Mouse (Mus musculus) adrenal gland, adult 2 months (tissue): Measurements from ENCODE around the gene Kat5. TPM values are rescaled to one million over a fixed set of nuclear protein-coding genes. Genes with fewer than 3 reads are reported as not detected.

Experiments
- DNase-seq: peaks from one replicate; pipeline ENCODE4 v3.0.0; 2021
- polyA plus RNA-seq: library from polyadenylated mRNA; depleted of rRNA; stranded (reverse); fragments of >200 nt; gene quantifications from 2 replicates; pipeline ENCODE4 v1.2.3, GENCODE M21; 2012
- total RNA-seq, 2 experiments: library from RNA; stranded (reverse); gene quantifications; 2 replicates each; pipeline ENCODE4 v1.2.3; 2021

Gene Kat5
- total and polyA plus RNA-seq, 3 experiments: 54.1 to 76.9 (median 75.5) TPM

DNA sequence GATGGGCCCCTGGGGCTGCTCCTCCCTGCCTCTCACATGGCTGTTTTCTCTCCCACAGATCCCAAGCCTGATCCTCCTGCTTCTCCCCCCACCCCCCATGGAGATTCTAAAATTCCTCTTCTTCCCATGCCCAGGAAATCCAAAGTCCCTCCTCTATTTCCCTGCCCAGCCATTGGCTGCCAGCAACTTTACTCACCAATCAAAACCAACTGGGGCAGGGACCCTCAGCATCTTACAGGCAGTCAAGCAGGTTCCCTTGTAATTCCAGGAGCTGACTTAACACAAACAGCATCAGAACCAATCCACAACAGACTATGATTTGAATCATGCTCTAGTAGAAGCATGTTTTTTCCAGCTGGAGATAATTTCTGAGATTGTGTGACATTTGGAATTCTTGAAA is 19.9 kb upstream of the Kat5 start:
- DNase-seq: no peak

DNA sequence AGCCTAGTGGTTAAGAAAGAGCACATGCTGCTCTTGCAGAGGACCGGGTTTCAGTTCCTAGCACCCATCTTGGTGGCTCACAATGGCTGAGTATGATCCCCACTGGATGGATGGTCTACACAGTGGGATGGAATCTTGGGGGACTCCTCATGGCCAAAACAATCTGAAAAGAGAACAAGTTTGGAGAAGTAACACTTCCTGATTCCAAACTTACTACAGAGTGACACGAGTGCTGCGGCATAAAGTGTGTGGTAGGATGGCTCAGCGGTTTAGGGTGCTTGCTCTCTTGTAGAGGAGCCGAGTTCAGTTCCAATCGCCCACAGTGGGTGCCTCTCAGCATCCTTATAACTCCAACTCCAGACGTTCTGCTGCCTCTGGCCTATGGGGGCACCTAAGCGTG is 15.3 kb upstream of the Kat5 start:
- no peak for DNase-seq

DNA sequence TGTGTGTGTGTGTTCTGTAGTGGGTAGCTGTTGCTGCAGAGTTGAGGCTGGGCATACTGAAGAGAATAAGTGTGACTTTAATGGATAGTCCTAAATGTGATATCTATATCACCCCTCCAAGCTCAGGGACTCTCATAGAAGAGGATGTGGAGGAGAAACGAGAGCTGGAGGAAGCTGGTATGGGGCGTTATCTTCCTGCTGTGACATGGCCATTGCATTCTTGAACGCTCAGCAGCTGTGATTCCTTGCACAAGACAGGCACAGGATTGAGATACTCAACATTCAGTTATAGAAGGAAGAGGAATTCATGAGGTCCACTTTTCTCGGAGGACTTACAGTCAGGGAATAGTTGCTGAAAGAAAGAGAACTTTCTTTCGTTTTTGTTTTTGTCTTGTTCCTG is 11.8 kb upstream of the Kat5 start:
- no peak for DNase-seq

DNA sequence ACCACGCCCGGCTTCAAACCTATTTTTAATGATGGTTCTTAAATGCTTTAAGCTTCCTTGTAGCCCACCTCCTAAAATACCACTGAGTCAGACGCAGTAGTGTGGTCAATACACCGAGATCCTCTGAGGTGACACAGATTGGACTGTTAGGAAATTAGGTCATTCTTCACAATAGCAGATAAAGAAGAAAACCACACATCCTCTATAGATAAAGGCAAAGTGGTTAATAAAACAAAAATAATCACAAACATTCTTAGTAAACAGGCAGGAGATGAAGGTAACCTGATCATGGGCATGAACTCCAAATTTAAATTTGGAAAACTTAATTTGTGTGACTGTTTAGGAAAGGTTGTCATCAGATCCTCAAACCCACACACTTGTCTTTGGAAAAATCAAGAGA is 10.0 kb upstream of the Kat5 start:
- DNase-seq: no peak

DNA sequence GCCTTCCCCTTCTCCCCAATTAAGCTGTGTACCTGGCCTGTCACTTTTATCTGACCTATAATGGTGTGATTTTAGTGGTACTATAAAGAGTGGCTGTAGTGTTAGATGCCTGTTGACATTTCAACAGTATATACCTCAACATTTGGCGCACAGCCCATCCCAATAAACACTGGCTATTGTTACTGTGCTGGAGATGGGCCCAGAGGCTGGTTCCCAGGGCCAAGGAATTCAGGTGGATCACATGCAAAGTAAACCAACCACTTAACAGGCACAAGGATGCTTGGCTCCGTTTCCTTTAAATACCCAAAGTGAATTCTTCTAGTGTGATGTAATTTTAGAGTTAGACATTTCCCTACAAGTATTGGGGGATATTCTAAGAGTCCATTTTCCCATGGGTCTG is 4.9 kb upstream of the Kat5 start:
- no peak for DNase-seq

DNA sequence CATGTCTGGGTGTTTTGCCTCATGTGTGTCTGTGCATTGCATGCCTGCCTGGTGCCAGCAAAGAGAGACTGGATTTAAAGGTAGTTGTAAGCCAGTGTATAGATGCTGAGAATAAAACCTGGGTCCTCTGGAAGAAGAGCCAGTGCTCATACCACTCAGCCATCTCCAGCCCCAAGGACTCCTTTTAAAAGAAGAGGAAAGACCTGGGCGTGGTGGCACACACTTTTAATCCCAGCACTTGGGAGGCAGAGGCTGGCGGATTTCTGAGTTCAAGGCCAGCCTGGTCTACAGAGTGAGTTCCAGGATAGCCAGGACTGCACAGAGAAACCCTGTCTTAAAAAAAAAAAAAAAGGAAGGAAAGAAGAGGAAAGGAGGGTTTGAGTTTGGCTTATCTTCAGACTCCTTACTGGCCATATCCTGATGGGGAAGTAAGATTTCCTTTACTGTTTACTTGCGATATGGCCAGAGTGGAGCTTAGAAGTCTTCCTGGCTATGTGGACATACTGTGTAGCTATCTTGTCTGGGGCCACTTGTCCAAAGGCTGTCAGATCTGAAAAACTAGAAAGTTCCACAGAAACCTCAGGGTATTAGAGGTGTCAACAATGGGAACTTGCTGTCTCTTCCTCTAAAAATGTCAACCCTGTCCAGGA is 2.9 kb upstream of the Kat5 start:
- no peak for DNase-seq

DNA sequence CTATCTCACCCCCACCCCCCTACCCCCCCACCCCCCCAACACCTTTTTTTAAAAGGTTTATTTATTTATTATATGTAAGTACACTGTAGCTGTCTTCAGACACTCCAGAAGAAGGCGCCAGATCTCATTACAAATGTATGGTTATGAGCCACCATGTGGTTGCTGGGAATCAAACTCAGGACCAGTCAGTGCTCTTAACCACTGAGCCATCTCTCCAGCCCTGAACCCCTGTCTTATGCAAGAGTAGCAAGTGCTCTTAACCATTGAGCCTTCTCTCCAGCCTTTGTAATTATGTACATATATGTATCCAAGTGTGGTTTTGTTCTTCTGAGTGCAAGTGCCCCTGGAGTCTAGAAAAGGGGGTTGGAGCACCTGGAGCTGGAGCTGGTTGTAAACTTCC is 1.9 kb upstream of the Kat5 start:
- DNase-seq: no peak

DNA sequence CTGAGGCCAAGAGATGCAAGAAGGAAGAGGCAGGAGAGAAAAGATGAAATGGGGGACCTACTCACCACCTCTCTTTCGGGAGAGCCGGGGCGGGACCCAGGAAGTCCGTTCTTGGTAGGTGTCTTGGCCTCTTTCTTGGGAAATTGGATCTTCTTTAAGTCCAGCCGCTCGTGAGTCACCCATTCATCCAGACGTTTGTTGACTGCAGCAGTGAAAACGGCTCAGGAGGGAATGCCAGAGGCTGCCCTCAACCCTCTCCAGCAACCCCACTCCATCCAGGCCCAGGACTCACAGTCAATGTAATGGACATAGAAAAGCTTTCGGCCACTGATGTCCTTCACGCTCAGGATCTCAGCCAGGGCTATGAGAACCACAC is 878 bp downstream of the Kat5 start:
- DNase-seq: no peak

DNA sequence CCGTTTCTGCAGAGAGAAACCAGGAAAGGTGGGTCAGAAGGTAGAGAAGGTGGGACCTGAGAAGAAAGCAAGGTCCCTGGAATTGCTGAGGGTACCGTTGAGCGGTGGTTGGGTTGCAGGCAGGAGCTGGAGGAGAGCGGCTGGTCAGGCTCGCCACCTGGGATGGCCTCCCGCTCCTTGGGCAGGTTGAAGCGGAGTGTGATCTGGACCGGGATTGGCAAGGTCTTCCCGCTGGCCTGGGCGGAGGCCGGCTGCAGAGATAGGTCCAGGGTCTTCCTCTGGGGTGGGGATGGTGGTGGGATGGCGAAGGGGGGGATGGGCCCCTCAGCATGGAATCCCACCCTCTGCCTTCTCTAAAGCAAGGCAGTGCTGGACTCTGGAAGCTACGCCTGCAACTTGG is 1.3 kb downstream of the Kat5 start:
- no peak for DNase-seq

DNA sequence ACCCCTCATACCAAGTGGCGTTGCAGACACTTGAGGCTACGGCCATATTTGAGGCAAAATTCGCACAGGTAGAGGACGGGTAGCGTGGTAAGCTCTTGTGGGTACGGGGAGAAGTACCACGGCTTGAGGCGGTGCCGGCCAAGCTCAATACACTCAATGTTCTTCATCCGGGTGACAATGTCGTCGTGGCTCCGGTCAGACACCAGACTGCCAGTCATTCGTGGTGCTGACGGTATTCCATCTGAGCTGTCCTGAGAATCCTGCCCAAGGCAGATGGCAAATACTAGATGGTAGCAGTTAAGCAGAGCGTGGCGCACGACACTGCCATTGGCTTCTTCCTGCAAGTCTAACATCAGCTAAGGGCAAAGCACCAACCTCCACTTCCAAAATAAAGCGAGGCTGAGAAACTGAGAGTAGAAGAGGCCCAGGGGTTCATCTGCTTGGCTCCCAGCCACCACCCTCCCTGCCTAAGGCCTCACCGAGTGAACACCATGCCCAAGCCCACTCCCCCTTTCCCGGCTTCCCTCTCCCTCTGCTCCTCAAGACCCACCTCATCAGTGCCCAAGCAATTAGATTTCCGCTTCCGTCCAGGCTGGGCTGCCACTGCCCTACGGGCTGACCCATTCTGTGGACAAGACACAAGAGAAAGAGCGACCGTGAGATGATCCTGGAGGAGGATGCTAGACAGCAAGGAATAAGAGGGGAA is 2.2 kb downstream of the Kat5 start:
- no peak for DNase-seq

DNA sequence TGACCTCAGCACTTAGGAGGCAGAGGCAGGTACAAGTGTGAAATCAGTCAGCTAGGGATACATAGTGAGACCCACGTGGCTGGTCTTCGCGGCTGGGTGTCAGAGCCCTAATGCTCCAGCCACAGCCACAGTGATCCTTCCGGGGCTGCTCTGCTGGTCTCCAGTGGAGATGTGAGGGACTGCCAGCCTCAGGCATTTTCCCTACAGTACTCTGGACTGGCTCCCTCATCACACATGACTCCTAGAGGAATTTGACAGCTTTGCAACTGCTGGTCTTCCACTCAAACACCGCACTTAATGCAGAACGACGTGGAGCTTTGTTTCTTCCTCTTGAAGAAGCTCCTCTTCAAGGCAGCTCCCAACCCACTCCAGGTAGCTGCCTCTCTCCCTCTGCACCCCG is 3.8 kb downstream of the Kat5 start:
- no peak for DNase-seq

DNA sequence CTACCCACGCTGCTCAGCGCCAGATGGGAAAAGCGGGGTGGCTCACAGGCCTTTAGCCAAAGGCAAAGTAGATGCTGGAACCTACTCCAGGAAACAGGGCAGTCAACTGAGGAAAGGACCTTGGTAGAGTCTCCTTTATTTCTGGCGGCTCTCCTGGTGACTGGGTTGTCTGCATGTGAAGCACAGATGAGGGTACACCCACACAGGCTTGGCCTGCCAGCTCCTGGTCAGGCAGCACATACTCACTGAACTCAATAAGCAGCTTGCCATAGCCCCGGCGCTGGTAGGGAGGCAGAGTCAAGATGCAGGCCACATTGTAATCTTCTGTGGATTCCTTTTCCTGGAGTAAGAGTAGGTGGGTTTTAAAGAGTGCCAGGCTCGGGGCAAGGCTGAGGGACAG is 4.9 kb downstream of the Kat5 start:
- no peak for DNase-seq

DNA sequence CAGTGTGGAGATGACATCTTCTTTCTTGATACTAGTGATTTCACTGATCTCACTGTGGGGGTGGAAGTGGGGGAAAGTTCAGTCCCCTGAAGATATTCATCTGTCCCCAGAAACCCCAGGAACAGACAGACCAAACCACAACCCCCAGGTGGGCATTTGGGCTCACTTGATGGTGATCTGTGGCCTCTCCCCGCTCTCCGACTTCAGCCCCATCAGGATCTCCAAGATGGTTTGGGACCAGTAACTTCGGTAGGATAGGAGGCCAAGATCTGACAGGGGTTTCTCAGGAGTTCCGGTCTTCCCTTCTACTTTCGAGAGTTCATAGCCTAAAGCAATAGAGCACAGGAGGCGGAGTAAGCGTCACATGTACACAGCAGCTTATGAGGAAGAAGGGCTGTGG is 6.4 kb downstream of the Kat5 start:
- no peak for DNase-seq

DNA sequence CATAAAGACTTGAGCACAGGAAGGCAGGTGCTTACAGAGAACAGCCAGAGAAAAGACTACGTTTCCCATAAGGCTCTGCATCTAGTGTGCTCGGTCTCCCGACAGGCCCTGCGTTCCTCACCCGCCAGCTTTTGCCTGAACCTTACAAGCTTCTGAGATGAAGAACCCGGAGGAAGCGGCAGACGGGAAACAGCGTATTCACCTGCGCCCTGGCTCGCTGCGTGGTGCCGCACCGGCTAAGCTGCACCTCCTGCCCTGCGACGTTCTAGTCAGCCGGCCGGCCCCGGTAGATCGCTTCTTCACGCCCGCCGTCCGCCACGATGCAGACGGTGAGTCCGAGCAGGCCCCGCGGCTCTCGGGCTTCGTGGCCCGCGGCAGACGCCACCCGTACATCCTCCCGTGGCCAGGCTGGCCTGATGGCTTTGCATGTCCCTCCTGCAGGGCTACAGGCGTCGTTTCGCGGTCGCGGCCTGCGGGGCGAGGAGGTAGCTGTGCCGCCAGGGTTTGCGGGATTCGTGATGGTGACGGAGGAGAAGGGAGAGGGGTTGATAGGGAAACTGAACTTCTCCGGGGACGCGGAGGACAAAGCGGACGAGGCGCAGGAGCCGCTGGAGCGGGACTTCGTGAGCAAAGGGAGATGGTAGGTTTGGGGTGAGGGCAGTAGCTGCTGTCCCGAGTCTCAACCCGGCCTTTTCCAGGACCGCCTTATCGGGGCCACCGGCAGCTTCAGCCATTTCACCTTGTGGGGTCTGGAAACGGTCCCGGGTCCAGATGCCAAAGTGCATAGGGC is 8.1 kb downstream of the Kat5 start, which contains the start of gene Rnaseh2c:
Rnaseh2c (plus strand) TSS at position 122 of the 790 bp plus-strand sequence.
- peak; percentile 85 for DNase-seq

DNA sequence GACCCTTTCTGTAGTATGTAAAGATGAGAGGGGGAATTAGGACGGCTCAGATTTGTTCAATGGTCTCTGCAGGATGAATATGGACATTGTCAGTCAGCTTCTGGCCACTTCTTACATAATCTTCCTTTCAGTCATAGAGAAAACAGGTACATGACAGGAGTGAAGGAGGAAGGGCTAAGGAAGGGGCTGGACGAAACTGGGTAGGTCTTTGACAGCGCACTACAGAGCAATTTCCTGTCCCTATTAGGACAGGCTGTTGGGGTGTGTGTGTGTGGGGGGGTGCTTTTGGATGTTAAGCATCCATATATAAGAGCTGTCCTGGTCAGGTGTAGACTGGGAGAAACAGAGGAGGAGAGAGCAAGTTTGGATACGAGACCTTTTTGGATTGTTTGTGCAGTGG is 10.8 kb downstream of the Kat5 start:
- DNase-seq: no peak

DNA sequence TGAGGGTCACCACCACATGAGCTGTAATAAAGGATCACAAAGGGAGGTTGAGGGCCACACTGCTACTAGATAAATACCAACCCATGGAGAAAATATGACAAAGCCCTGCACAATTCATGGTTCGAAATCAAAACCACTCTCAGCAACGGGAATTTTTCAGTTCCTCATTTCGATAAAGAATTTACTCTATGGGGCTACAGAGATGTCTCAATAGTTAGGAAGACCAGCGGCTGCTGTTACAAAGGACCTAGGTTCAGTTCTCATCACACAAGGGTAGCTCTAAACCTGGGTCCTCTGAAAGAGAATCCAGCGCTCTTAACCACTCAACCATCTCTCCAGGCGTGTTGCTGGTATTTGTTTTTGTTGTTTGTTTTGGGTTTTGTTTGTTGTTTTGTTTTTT is 18.1 kb downstream of the Kat5 start:
- DNase-seq: no peak

DNA sequence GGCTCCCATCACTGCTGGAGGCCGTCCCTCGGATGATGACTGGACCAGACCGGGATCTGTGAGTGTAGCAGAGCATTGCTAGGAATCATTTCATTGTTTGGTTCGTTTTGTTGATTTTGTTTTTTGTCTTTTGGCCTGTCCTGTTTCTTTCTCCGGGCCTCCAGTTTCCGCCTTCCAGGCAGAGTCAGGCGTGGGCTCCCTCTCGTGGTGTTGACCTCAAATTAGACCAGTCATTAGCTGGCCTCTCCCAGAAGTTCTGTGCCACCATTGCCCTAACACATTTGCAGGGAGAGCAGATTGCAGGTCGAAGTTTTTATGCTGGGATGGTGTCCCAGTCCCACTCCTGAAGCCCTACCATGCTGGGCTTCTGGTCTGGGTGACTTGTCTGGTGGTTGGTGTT is 20.9 kb downstream of the Kat5 start:
- no peak for DNase-seq

DNA sequence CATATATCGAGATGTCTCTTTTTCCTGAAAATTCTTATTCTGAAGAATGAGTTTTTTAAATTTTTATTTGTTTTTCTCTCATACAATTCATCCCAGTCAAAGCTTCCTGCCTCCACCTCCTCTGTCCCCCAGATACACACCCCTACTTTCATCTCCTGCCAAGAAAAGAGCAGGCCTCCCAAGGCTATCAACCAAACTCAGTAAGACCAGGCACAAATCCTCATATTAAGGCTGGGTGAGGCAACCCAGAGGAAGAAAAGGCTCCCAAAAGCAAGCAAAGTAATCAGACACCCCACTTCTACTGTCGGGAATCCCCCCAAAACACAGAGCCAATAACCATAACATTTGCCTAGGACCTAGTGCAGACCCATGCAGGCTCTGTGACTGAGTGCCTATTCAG is 28.0 kb downstream of the Kat5 start:
- peak; percentile 57 for DNase-seq

DNA sequence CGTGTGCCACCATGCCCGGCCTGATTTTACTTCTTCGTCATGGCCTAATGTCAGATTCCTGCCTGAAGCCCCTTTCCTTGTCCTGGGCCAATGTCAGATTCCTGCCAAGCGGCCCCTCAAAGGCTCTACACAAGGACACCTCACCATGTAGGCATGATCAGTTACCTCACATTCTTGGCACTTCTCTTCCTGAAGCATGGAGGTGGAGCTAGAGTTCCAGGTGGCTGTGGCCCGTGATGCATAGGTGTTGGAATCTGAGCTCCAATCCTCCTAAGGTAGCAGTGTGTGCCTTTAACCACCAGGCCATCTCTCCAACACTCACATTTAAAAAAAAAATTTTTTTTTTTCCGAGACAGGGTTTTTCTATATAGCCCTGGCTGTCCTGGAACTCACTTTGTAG is 29.3 kb downstream of the Kat5 start:
- no peak for DNase-seq

DNA sequence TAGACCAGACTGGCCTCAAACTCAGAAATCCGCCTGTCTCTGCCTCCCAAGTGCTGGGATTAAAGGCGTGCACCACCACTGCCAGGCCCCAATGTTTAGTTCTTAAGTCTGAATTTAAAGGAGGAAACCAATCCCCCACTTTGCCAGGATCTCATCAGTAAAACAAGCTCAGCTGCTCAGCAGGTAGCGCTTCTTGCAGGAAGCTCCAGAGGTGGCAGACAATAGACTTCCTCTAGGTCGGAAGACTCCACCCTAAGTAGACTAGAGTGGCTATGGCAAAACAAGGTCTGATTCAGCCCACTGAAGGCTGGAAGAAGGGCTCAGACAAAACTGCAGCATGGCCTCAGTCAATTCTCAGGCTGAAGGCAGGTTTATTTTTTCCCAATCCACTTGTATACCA is 30.1 kb downstream of the Kat5 start:
- DNase-seq: no peak

DNA sequence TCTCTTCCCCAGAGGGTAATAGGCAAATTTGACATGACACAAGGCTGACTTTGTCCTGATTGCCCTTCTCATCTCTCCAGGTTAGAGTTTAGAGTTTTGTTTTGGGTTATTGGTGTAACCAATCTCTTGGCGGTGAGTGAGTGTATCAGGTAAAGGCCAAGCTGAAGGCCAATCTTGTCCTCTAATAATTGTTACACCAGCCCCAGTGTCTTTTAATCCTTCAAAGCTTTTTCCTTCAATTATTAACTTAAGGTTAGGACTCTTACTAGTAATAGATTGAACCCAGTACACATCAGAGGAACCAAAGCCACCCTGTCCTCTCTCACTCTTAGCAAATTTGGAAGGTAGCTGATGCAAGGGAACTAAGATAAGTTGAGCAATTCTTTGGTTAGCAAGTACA is 34.7 kb downstream of the Kat5 start:
- no peak for DNase-seq

DNA sequence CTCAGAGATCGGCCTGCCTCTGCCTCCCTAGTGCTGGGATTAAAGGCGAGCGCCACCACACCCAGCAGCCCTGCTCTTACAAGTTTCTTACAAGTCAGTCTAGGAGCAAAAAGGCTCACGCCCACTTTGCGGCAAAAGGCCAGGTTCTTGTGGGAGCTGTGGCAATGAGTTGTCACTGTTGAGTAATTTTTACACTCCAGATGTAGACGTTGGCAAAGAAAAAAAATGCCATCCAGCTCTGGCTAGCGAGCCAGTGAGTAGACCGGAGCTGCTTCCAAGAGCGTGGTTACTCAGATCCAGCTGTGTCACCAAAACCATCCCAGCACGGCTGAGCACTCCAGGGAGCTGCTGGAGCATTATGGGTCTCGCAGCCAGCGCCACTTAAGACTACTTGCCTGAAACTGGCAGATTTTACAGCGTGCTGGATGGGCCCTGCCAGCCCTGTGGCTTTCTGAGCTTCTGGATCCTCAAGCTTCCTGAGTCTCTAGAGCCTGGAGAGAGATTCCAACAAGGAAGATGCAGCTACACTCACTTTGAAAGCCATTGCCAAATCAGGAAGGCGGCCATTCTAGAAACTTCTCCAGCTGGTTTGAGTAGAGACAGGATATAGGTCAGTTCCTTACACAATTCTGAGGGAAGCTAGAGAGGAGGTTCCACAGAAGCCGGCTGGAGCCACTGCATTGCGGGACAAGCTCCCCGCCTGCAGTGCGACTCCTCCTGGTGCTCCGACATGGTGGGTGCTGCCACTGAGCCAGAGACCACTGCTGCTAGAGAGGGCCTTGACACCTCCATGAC is 37.5 kb downstream of the Kat5 start:
- peak; percentile 85 for DNase-seq

DNA sequence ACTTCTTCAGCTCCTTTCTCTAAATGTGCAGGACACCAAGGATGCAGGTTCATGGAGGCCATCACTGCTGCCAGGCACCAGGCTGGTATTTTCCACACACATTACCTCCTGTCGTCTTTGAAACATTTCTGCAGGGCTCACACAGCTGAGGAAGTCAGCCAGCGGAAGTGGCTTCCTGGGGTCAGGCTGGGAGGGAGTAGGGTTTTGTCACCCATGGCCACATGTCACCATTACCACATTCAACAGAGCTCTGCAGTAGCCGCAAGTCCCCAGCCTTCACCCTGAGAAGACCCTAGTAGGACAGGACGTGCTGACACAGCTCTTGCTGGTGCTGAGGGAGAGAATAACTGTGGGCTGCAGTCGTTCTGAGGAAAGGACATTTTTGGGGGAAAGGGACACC is 38.2 kb downstream of the Kat5 start:
- peak; percentile 61 for DNase-seq
